Mouse (Mus musculus): Measurements from ENCODE around the gene Xpot. TPM values are rescaled to one million over a fixed set of nuclear protein-coding genes. Genes with fewer than 3 reads are reported as not detected.

Xpot gene
- total RNA-seq, 2 experiments from 2014 or later: 21.9 to 29.4 TPM

Small RNA genes within 50 kb of the gene (microRNA-seq; reads per million reads assigned to microRNA genes)
- 0 reads per million in 2 experiments for gene Gm24330 (ENCODE audit: borderline number of aligned reads in 2 of 2)

Other genes with a start within 250 kb of the Xpot start
- gene Rassf3, start 150.0 kb downstream of the Xpot start, total RNA-seq (2021): 100 to 1,000 TPM; 125 to 140 TPM
- 10 to 100 TPM; 19.3 to 23.9 TPM for gene Tbk1, start 39.5 kb downstream of the Xpot start, total RNA-seq (2021)
- not detected for gene D930020B18Rik, start 15.3 kb upstream of the Xpot start, total RNA-seq (2021)
- gene BC048403, start 113.6 kb upstream of the Xpot start, total RNA-seq (2021): 1 to 10 TPM; 1.4 to 2.5 TPM